ENCODE assay signal across 8 mouse cellular contexts in genomic region chr12:99562073-99562866, GRCm38 (mm10). TPM values are rescaled to one million over a fixed set of nuclear protein-coding genes. Genes with fewer than 3 reads are reported as not detected.
DNase-seq lines count a peak whose midpoint lies in the region; ATAC-seq and TF ChIP-seq lines count a peak whose summit lies in the region.

No protein-coding gene starts in this region.

- WGBS in embryonic facial prominence, embryonic 10.5 days: under 1% methylated on average over 24 of the region's 24 CpGs
- under 1% methylated on average over 24 of the region's 24 CpGs for WGBS in heart, adult 2 months
- WGBS in limb, embryonic 12.5 days: under 1% methylated on average over 24 of the region's 24 CpGs
- under 1% methylated on average over 24 of the region's 24 CpGs for WGBS in midbrain, embryonic 14.5 days

- no peaks in the 10 kb centered on the region for H3K9me3 ChIP-seq in embryonic facial prominence, embryonic 10.5 days
- no peaks in the 10 kb centered on the region for H3K9me3 ChIP-seq in limb, embryonic 12.5 days
- no peaks in the 10 kb centered on the region for H3K9me3 ChIP-seq in midbrain, embryonic 14.5 days (ENCODE audit: control insufficient read depth, low read length)

- H3K27me3 ChIP-seq in embryonic facial prominence, embryonic 10.5 days (replicated peaks; ENCODE audit: low read depth, poor library complexity, severe bottlenecking): 0 out of 2 replicates have a peak, but pooled peaks cover 5% of the 10 kb centered on the region
- H3K27me3 ChIP-seq in heart, adult 2 months (ENCODE audit: control insufficient read depth, insufficient read depth, low read length): no peaks in the 10 kb centered on the region
- H3K27me3 ChIP-seq in limb, embryonic 12.5 days: 0 out of 2 replicates have a peak, but pooled peaks cover 2% of the 10 kb centered on the region
- H3K27me3 ChIP-seq in midbrain, embryonic 14.5 days (ENCODE audit: control insufficient read depth, insufficient read depth, low read length): no peaks in the 10 kb centered on the region

- TF ChIP-seq POLR2A in heart, adult 2 months (IDR thresholded peaks at IDR 0.05; ENCODE audit: insufficient read depth, low read depth, low read length): peak; percentile 46; the same call in 1 of the 2 replicates

- no peaks in the 10 kb centered on the region; the same call in 1 of the 2 replicates for H3K36me3 ChIP-seq in embryonic facial prominence, embryonic 10.5 days (replicated peaks)
- peaks cover 13% of the 10 kb centered on the region for H3K36me3 ChIP-seq in heart, adult 2 months (ENCODE audit: control insufficient read depth, insufficient read depth, low read length)
- no peaks in the 10 kb centered on the region for H3K36me3 ChIP-seq in limb, embryonic 12.5 days
- no peaks in the 10 kb centered on the region for H3K36me3 ChIP-seq in midbrain, embryonic 14.5 days (ENCODE audit: control insufficient read depth, insufficient read depth, low read length)

- intact Hi-C loops in heart, adult 2 months (cut with DNase I): loop anchor here (2.0 to 5.0 kb wide), 5 partner anchors 13 to 465 kb away; no protein-coding TSS in a partner anchor

- TF ChIP-seq EP300 in heart, adult 2 months (IDR thresholded peaks at IDR 0.05; ENCODE audit: insufficient read depth, low read depth, low read length): no peak

- TF ChIP-seq CTCF in heart, adult 2 months (IDR thresholded peaks at IDR 0.05): peak; percentile 22; the same call in 1 of the 2 replicates

- H3K27ac ChIP-seq in embryonic facial prominence, embryonic 10.5 days (replicated peaks): peak overlapping the region; percentile 95
- H3K27ac ChIP-seq in heart, adult 2 months: peak overlapping the region; percentile 96
- peak overlapping the region; percentile 78 for H3K27ac ChIP-seq in limb, embryonic 12.5 days
- H3K27ac ChIP-seq in midbrain, embryonic 14.5 days (replicated peaks; ENCODE audit: low read depth, low read length): peak overlapping the region; percentile 81

- peak overlapping the region; percentile 79 for H3K4me3 ChIP-seq in embryonic facial prominence, embryonic 10.5 days
- peak overlapping the region; percentile 96 for H3K4me3 ChIP-seq in heart, adult 2 months
- H3K4me3 ChIP-seq in limb, embryonic 12.5 days (replicated peaks): peak overlapping the region; percentile 78
- peak overlapping the region; percentile 82 for H3K4me3 ChIP-seq in midbrain, embryonic 14.5 days (replicated peaks; ENCODE audit: low read depth, low read length)

- DNase-seq in A20 (ENCODE audit: low read depth, low spot score): peak; percentile 74
- peak; percentile 50 for DNase-seq in adrenal gland, adult 8-10 months
- DNase-seq in embryonic facial prominence, embryonic 10.5 days (ENCODE audit: low spot score): peak; percentile 75
- peak; percentile 77 to 79 for DNase-seq in heart, adult 2 months
- peak; percentile 73 for DNase-seq in kidney, adult 18-20 months
- peak; percentile 81 for DNase-seq in midbrain, embryonic 14.5 days
- DNase-seq in spleen, postnatal 36 days (ENCODE audit: low spot score in 2 of 2): peak; percentile 46 to 49

- ATAC-seq in limb, embryonic 12.5 days (ENCODE audit: insufficient number of reproducible peaks, insufficient read depth, low FRiP score, low TSS enrichment, low read depth): 0 out of 2 replicates have a peak, but pooled peaks have one; percentile 28
- peak; percentile 53; the same call in 1 of the 2 replicates for ATAC-seq in midbrain, embryonic 14.5 days (ENCODE audit: low FRiP score, low TSS enrichment)

- peak overlapping the region; percentile 71 for H3K9ac ChIP-seq in heart, adult 2 months (ENCODE audit: low read depth, low read length)
- peak overlapping the region; percentile 57 for H3K9ac ChIP-seq in limb, embryonic 12.5 days (replicated peaks)
- H3K9ac ChIP-seq in midbrain, embryonic 14.5 days (replicated peaks; ENCODE audit: low read length): peak overlapping the region; percentile 83

- peaks cover 41% of the 10 kb centered on the region for H3K4me1 ChIP-seq in embryonic facial prominence, embryonic 10.5 days
- H3K4me1 ChIP-seq in heart, adult 2 months (ENCODE audit: control insufficient read depth, insufficient read depth, low read length): peaks cover 13% of the 10 kb centered on the region
- peaks cover 32% of the 10 kb centered on the region for H3K4me1 ChIP-seq in limb, embryonic 12.5 days (replicated peaks)
- peaks cover 12% of the 10 kb centered on the region for H3K4me1 ChIP-seq in midbrain, embryonic 14.5 days (ENCODE audit: control insufficient read depth, insufficient read depth, low read length)

- peak overlapping the region; percentile 65 for H3K4me2 ChIP-seq in limb, embryonic 12.5 days
- peak overlapping the region; percentile 83 for H3K4me2 ChIP-seq in midbrain, embryonic 14.5 days (ENCODE audit: low read length)

- H3K79me2 ChIP-seq in heart, adult 2 months (replicated peaks; ENCODE audit: control insufficient read depth, insufficient read depth, low read length): no peaks in the 10 kb centered on the region

RNA-seq across cellular contexts. Expression of gene Foxn3, which starts 1.1 kb away (rescaled TPM):
- 10 to 100 TPM; 65.0 to 85.5 (median 81.2) TPM for total RNA-seq in adrenal gland, adult 8-10 months (2022)
- polyA plus RNA-seq in embryonic facial prominence, embryonic 10.5 days (2016; fragmentation: Nextera tagmentation; extraction: Ambion mirVana): 64.7 and 65.3 TPM in 2 replicates
- total RNA-seq in heart, adult 2 months (2021): 100 to 1,000 TPM; 106 to 117 TPM
- polyA plus RNA-seq in heart, adult 2 months (2012; rRNA removed): 28.1 and 40.4 TPM in 2 replicates
- polyA plus RNA-seq in limb, embryonic 12.5 days (2016; fragmentation: Nextera tagmentation; extraction: Ambion mirVana): 110 and 115 TPM in 2 replicates
- polyA plus RNA-seq in midbrain, embryonic 14.5 days (2014; fragmentation: Nextera tagmentation; extraction: Ambion mirVana): 81.4 and 91.3 TPM in 2 replicates

Comparison
In these comparisons a context has a peak if more than half of its experiments do, and no peak if none do; other contexts are left out.
1. Peak in every context shown above with its lines: DNase-seq, ATAC-seq, H3K4me3 ChIP-seq and H3K27ac ChIP-seq.